Mouse (Mus musculus) adrenal gland, postnatal 4 days (tissue): Measurements from ENCODE around the gene Klc4. TPM values are rescaled to one million over a fixed set of nuclear protein-coding genes. Genes with fewer than 3 reads are reported as not detected.

Experiments
- DNase-seq, 2 experiments: peaks; one replicate each; pipeline ENCODE4 v3.0.0; 2021 to 2022; ENCODE audit warnings: low spot score in 2 of 2, mixed read lengths in 2 of 2
- long read RNA-seq, 2 experiments: library from polyadenylated mRNA; stranded (forward); transcript quantifications; one replicate each; pipeline ENCODE4 v2.0.0; 2021
- total RNA-seq, 2 experiments: library from RNA; stranded (reverse); gene quantifications; 2 replicates each; pipeline ENCODE4 v1.2.3; 2021

The Klc4 gene
- total RNA-seq: 10 to 100 TPM; 33.5 to 34.3 TPM
- long read RNA-seq, experiment 1, transcript Klc4-202 (16 exons, 2,313 nt): major isoform, 9 of 46 reads
- long read RNA-seq, experiment 1, partial matches to known transcripts: 12 of 46 reads
- long read RNA-seq, experiment 1, other reads (novel, unspliced or antisense): 22 of 46 reads
- long read RNA-seq, experiment 2, transcript Klc4-202 (16 exons, 2,313 nt): major isoform, 28 of 102 reads
- long read RNA-seq, experiment 2, transcript Klc4-201 (16 exons, 2,322 nt): minor isoform, 11 of 102 reads
- long read RNA-seq, experiment 2, partial matches to known transcripts: 21 of 102 reads
- long read RNA-seq, experiment 2, other reads (novel, unspliced or antisense): 42 of 102 reads

DNA sequence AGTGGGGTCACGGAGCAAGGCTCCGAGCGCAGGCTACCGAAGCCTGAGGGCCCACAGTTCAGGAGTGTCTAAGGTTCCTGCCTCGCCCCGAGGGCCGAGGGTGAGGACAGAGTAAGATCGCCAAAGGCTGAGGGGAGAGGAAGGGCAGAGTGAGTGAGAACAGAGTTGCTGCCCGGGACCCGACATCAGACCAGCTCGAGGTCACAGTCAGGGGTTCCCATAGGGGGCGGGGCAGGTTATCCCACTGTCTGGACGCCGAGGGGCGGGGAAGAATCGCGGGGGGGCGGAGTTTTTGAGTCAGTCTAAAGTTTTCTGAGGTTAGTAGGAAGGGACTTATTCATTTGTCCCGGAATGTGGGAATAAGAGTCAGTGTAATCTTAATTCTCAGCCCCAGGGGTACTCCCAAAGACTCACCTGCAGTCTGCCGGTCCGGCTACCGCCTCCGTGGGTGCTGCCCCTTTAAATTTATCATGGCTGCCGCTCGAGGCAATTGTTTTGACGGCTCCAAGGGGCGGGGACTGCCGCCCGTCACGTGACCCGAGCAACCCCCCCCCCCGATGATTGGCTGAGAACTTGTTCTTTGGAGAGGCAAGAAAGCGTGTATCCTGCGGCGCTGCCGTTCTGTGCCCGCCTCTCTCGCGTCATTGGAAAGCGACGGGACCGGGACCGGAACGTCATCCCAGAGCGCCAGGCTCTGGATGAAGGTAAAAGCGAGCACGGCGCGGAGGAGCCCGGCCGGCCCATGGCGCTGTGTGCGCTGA lies at the start of gene Klc4, which contains the start of gene Mrpl2:
Klc4 (minus strand) TSS at position 462 of the 761 bp plus-strand sequence.
Mrpl2 (plus strand) TSS at position 669 of the 761 bp plus-strand sequence.
- peak; percentile 95 to 96 for DNase-seq

- DNase-seq: no peak
These were observed 48.8 kb upstream of the Klc4 start for GRCm38 (mm10) chr17:46694517-46695063.

DNA sequence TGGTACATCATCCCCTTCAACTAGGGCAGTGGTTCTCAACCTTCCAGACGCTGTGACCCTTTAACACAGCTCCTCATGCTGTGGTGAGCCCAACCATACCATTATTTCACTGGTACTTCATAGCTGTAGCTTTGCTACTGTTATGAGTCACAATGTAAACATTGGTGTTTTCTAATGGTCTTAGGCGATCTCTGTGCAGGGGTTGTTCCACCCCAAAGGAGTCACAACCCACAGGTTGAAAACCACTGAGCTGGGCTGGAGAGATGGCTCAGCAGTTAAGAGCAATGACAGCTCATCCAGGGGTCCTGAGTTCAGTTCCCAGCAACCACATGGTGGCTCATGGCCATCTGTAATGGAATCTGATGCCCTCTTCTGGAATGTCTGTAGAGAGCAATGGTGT lies 45.6 kb upstream of the Klc4 start:
- no peak for DNase-seq

DNA sequence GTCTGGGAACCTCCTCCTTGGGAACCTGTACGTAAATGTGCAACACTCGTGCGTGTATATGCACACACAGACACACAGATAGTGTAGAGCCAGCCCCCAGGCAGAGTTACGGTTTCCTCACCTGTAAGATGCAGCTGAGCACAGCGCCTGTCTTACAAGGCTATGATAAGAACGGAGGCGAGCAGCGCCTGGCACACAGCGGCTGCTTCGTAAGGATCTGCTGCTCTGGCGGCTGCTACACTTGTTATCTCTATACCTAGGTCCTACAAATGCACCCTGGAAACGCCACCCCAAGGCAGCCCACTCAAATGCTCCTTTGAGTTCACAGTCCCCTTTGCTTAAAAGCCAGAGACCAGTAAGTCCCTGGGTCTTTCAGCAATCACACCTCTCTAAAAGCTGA lies 44.8 kb upstream of the Klc4 start:
- no peak for DNase-seq

DNA sequence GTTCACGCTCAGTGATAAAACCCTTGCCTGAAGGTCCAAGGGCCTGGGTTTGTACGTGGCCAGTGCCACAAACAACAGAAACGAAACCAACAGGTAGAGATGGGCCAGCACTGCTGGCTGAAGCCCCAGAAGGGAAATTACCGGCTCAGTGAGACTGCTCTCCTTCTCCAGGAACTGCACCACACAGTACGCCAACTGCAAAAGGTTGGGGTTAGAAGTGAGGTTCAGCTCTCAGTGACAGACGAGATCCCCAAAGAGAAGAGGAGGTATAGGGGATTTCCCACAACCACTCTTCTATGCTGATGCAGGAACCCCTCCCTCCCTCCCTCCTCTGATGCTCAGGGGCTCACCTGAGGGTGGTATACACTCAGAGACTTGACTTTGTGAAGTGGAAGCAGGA lies 40.1 kb upstream of the Klc4 start:
- no peak for DNase-seq

GRCm38 (mm10) chr17:46682654-46683389 lies 37.0 kb upstream of the Klc4 start:
- DNase-seq: no peak

- DNase-seq: no peak
These were observed 35.8 kb upstream of the Klc4 start for GRCm38 (mm10) chr17:46681466-46682118.

GRCm38 (mm10) chr17:46680760-46681373 lies 35.0 kb upstream of the Klc4 start, which contains the start of gene Klhdc3:
Klhdc3 (minus strand) TSS chr17:46680914.
- peak; percentile 91 to 94 for DNase-seq

GRCm38 (mm10) chr17:46679843-46680759 lies 34.3 kb upstream of the Klc4 start:
- DNase-seq: no peak

GRCm38 (mm10) chr17:46678911-46679310 lies 33.1 kb upstream of the Klc4 start:
- DNase-seq: no peak

GRCm38 (mm10) chr17:46678416-46678815 lies 32.6 kb upstream of the Klc4 start, which contains the start of gene Mea1:
Mea1 (plus strand) TSS chr17:46678793.
- DNase-seq: no peak

DNA sequence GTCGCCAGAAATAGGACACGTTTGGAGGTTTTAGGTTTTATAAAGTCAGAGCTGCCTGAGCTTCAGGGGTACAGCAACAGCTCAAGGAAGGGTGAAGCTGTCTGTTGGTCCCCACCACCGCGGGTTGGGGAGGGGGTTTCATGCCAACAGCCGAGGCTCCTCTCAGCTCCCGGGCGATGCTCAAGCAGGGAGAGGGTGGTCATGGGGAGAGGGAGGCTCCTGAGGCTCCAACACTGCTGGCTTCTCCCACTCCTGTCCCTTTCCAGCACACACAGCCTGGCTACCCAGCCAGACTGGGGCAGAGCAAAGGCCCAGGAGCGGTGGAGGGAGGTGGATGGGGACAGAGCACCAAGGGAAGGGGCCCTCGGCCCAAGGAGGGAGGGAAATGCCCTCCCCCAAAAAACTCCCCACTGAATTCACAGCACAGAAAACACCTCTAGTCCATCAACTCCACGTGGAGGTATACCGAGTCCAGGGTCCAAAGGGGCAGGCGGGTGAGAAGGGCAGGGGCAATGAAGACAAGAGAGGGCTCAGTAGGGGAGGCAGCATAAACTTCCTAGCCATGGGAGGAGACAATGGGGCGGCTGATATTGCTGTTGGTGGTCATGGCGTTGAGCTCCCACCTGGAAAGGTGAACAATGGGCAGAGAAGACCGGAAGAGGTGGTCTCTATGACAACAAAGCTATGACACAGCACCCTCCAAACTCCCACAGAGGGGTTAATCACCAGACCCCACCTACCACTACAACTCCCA lies 28.9 kb upstream of the Klc4 start:
- DNase-seq: no peak

- peak; percentile 65 to 78 for DNase-seq
These were observed 28.2 kb upstream of the Klc4 start, which contains the start of gene Rrp36 for GRCm38 (mm10) chr17:46673850-46674529. Rrp36 (minus strand) TSS chr17:46674352.

DNA sequence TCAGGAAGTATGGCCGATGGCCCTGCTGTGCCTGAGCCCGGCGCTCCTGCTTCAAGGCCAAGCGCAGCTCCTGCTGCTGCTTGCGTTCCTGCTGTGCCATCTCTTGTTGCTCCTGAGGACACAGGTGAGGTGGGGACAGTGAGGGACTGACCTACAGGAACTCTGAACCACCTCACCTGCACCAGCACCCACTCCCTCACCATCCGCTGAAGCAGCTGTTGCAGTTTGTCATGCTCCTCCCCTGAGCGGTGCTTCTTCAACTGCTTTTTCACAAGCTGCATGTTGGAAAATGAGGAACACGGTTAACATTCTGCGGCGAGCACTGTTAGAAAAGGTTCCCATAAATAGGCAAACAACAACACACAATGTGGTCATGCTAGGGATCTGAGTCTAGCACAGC lies 24.1 kb upstream of the Klc4 start:
- no peak for DNase-seq

DNA sequence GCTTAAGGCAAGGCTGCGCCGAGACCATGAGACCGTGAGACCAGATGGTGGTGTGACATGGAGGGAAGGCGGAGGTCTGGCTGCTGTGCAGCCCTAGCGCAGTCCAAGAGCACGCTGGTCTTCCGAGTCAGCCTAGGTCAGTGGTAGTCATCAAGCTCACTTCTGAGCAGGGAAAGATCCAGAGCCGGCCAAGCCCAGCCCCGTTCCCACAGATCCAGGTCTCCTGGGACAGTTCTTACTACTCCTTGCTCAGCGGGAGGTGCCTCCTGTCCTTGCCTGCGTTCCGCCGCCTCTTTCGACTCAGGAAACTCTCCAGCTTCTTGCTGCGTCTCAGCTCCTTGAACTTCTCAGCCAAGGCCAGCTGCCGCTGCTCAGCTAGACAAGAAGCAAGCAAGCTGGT lies 21.9 kb upstream of the Klc4 start:
- no peak for DNase-seq

DNA sequence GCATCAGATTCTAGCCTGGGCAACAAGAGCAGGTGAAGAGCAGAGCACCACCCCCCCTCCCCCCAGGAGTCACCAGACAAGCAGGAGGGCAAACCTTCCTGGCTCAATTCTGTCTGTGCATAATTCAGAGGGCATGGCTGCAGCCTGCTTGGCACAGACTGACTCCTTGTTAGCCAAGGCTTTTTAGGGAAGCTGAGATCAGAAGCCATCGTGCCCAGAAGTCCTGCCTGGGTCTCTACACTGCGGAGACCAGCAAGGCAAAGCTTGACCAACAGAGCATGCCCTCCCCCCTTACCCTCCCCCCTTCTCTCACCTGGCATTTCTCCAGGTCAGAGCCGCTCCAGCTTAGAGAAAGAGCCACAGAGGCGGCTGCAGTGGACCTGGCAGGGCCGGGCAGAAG lies 16.9 kb upstream of the Klc4 start:
- DNase-seq: no peak

GRCm38 (mm10) chr17:46661981-46662380 lies 16.2 kb upstream of the Klc4 start:
- DNase-seq: no peak

- DNase-seq: no peak
These were observed 15.5 kb upstream of the Klc4 start for GRCm38 (mm10) chr17:46661351-46661750.
